Mouse (Mus musculus): ENCODE data around the gene Eif3g.

- TF ChIP-seq TBP (conservative IDR thresholded peaks at IDR 0.05; ENCODE audit: low read depth, low read length) (peak; percentile 49; the same call in 1 of the 2 replicates), UBTF (IDR thresholded peaks at IDR 0.05; ENCODE audit: low read depth, low read length) (no peak), MYC (IDR thresholded peaks at IDR 0.05; ENCODE audit: low read depth, low read length) (peak; percentile 96), GABPA (IDR thresholded peaks at IDR 0.05; ENCODE audit: insufficient replicate concordance, low read depth, low read length) (no peak), CTCF (conservative IDR thresholded peaks at IDR 0.05 in 1 of 2, IDR thresholded peaks at IDR 0.05 in 1 of 2; ENCODE audit: low read depth in 2 of 2, low read length in 2 of 2) (peak in 1 of 2 experiments; percentile 96; a peak in 2 of 4 replicates), RAD21 (IDR thresholded peaks at IDR 0.05; ENCODE audit: low read depth, low read length) (peak; percentile 85), ZNF384 (IDR thresholded peaks at IDR 0.05; ENCODE audit: low read depth, low read length) (no peak), POLR2A (IDR thresholded peaks at IDR 0.05; ENCODE audit: low read depth, low read length) (peak; percentile 85), CHD1 (IDR thresholded peaks at IDR 0.05; ENCODE audit: low read depth, low read length) (no peak; the same call in 1 of the 2 replicates), HCFC1 (IDR thresholded peaks at IDR 0.05; ENCODE audit: low read depth, low read length) (peak; percentile 56), USF2 (conservative IDR thresholded peaks at IDR 0.05; ENCODE audit: low read depth, low read length) (no peak), ZMIZ1 (IDR thresholded peaks at IDR 0.05; ENCODE audit: low read depth, low read length) (peak; percentile 55)
Measured at GRCm38 (mm10) chr9:20878041-20878709, 20.2 kb downstream of the Eif3g start.
